Comparison of ENCODE assay signal across 10 mouse cellular contexts in the genomic region with DNA sequence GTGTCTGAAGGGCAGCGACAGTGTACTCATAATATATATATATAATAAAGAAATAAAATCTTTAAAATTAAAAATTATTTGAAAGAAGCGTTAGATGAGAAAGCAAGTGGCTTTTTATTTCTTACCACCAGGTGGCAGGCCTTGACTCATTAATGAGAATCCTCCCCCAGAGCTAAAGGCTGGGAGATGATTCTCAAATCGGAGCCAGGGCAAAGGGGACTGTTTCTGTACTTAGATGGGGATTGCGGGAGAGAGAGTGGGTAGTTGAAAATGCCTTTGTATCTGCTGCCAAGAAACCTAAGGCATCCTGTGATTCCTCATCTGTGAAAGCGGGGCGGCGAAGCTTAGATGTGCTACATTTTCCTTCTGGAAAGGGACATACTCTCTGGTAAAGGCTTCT. TPM values are rescaled to one million over a fixed set of nuclear protein-coding genes. Genes with fewer than 3 reads are reported as not detected.
DNase-seq lines count a peak whose midpoint lies in the region; ATAC-seq lines count a peak whose summit lies in the region.
"Had no signal": no experiment of that assay in that cellular context is flagged by ENCODE, and none has a peak within 500 bp of the region (broad histone marks: within the 10 kb centered on the region; RNA-seq: fewer than 3 reads in every experiment).

No protein-coding gene starts in this region.

- no peak overlapping the region for H3K27ac ChIP-seq in hindbrain, embryonic 10.5 days
- no peak overlapping the region for H3K27ac ChIP-seq in hindbrain, embryonic 12.5 days
- no peak overlapping the region for H3K27ac ChIP-seq in midbrain, embryonic 16.5 days (ENCODE audit: low read length)
- H3K27ac ChIP-seq: embryonic facial prominence, embryonic 12.5 days; liver, embryonic 13.5 days had no signal

- no peaks in the 10 kb centered on the region for H3K9me3 ChIP-seq in hindbrain, embryonic 10.5 days
- no peaks in the 10 kb centered on the region for H3K9me3 ChIP-seq in hindbrain, embryonic 12.5 days (replicated peaks)
- no peaks in the 10 kb centered on the region for H3K9me3 ChIP-seq in midbrain, embryonic 16.5 days (replicated peaks; ENCODE audit: control insufficient read depth, low read length, poor library complexity, severe bottlenecking)
- H3K9me3 ChIP-seq: embryonic facial prominence, embryonic 12.5 days; liver, embryonic 13.5 days had no signal

- peaks cover 15% of the 10 kb centered on the region for H3K4me1 ChIP-seq in hindbrain, embryonic 10.5 days (replicated peaks)
- H3K4me1 ChIP-seq in hindbrain, embryonic 12.5 days: peaks cover 19% of the 10 kb centered on the region
- H3K4me1 ChIP-seq in midbrain, embryonic 16.5 days (ENCODE audit: control insufficient read depth, insufficient read depth, low read length): peaks cover 12% of the 10 kb centered on the region

- no peak for ATAC-seq in hindbrain, embryonic 12.5 days (ENCODE audit: low FRiP score)
- ATAC-seq in granulocyte monocyte progenitor cell, adult 5-6 weeks (replicated peaks; ENCODE audit: poor library complexity, severe bottlenecking): peak; percentile 62
- no peak for ATAC-seq in midbrain, embryonic 16.5 days

- H3K36me3 ChIP-seq in hindbrain, embryonic 10.5 days: no peaks in the 10 kb centered on the region
- no peaks in the 10 kb centered on the region for H3K36me3 ChIP-seq in hindbrain, embryonic 12.5 days
- H3K36me3 ChIP-seq in midbrain, embryonic 16.5 days (ENCODE audit: control insufficient read depth, insufficient read depth, low read length): no peaks in the 10 kb centered on the region
- H3K36me3 ChIP-seq: embryonic facial prominence, embryonic 12.5 days; liver, embryonic 13.5 days had no signal

- no peak overlapping the region for H3K9ac ChIP-seq in hindbrain, embryonic 12.5 days
- no peak overlapping the region for H3K9ac ChIP-seq in midbrain, embryonic 16.5 days (ENCODE audit: low read depth, low read length)
- H3K9ac ChIP-seq: embryonic facial prominence, embryonic 12.5 days; liver, embryonic 13.5 days had no signal

- DNase-seq in hindbrain, embryonic 10.5 days (ENCODE audit: low spot score): peak; percentile 29
- DNase-seq in CD8-positive naive resting alpha-beta T cell, adult 2 months (ENCODE audit: low read depth in 2 of 2, low spot score in 2 of 2): peak; percentile 15 to 29
- peak; percentile 72 for DNase-seq in adrenal gland, postnatal 14 days
- peak; percentile 21 for DNase-seq in large intestine, adult 2 months (ENCODE audit: low read depth, low spot score)
- peak; percentile 31 for DNase-seq in thymus, postnatal 25 days
- DNase-seq: liver, embryonic 13.5 days had no signal

- no peak overlapping the region for H3K4me3 ChIP-seq in hindbrain, embryonic 10.5 days
- no peak overlapping the region for H3K4me3 ChIP-seq in hindbrain, embryonic 12.5 days
- H3K4me3 ChIP-seq in midbrain, embryonic 16.5 days (ENCODE audit: low read depth, low read length): no peak overlapping the region
- H3K4me3 ChIP-seq: embryonic facial prominence, embryonic 12.5 days; liver, embryonic 13.5 days had no signal

- no peak overlapping the region for H3K4me2 ChIP-seq in hindbrain, embryonic 12.5 days (replicated peaks)
- H3K4me2 ChIP-seq in midbrain, embryonic 16.5 days (ENCODE audit: low read length): peak overlapping the region; percentile 36
- H3K4me2 ChIP-seq: embryonic facial prominence, embryonic 12.5 days; liver, embryonic 13.5 days had no signal

- WGBS in hindbrain, embryonic 10.5 days: 15% methylated on average over 7 of the region's 7 CpGs
- 12% methylated on average over 7 of the region's 7 CpGs for WGBS in hindbrain, embryonic 12.5 days
- 19% methylated on average over 7 of the region's 7 CpGs for WGBS in large intestine, adult 2 months
- 10% methylated on average over 7 of the region's 7 CpGs for WGBS in midbrain, embryonic 16.5 days

- peaks cover 69% of the 10 kb centered on the region for H3K27me3 ChIP-seq in hindbrain, embryonic 10.5 days (ENCODE audit: insufficient read depth, poor library complexity, severe bottlenecking)
- H3K27me3 ChIP-seq in hindbrain, embryonic 12.5 days: peaks cover 59% of the 10 kb centered on the region
- H3K27me3 ChIP-seq in midbrain, embryonic 16.5 days (ENCODE audit: control insufficient read depth, insufficient read depth, low read depth, low read length): peaks cover 13% of the 10 kb centered on the region

RNA-seq across cellular contexts. Expression of a gene that starts 26.4 kb away (rescaled TPM):
- polyA plus RNA-seq in hindbrain, embryonic 10.5 days (2016; fragmentation: Nextera tagmentation; extraction: Ambion mirVana): 36.8 and 40.0 TPM in 2 replicates
- polyA plus RNA-seq in hindbrain, embryonic 12.5 days (2016; fragmentation: Nextera tagmentation; extraction: Ambion mirVana): 50.7 TPM in 2 replicates
- 21.9 and 22.5 TPM in 2 replicates for total RNA-seq in adrenal gland, postnatal 14 days (2021)
- 24.7 and 30.4 TPM in 2 replicates for total RNA-seq in granulocyte monocyte progenitor cell, adult 5-6 weeks (2014; fragmentation: Nextera tagmentation)
- total RNA-seq in granulocyte monocyte progenitor cell, adult 5-6 weeks (2017): 20.6 and 31.1 TPM in 2 replicates
- 6.3 and 11.2 TPM in 2 replicates for polyA plus RNA-seq in large intestine, adult 2 months (2012; rRNA removed)
- 34.8 and 35.0 TPM in 2 replicates for polyA plus RNA-seq in midbrain, embryonic 16.5 days (2015; fragmentation: Nextera tagmentation; extraction: Ambion mirVana)

RNA-seq across cellular contexts. Expression of a gene that starts 29.7 kb away (rescaled TPM):
- polyA plus RNA-seq in hindbrain, embryonic 10.5 days (2016; fragmentation: Nextera tagmentation; extraction: Ambion mirVana): 29.1 and 148 TPM in 2 replicates
- 155 and 187 TPM in 2 replicates for polyA plus RNA-seq in hindbrain, embryonic 12.5 days (2016; fragmentation: Nextera tagmentation; extraction: Ambion mirVana)
- total RNA-seq in adrenal gland, postnatal 14 days (2021): 0.30 and 0.53 TPM in 2 replicates
- total RNA-seq in granulocyte monocyte progenitor cell, adult 5-6 weeks (2014; fragmentation: Nextera tagmentation): 0.95 TPM in 1 of 2 replicates, not detected in the other
- 0.13 and 2.2 TPM in 2 replicates for total RNA-seq in granulocyte monocyte progenitor cell, adult 5-6 weeks (2017)
- 0.21 and 0.44 TPM in 2 replicates for polyA plus RNA-seq in large intestine, adult 2 months (2012; rRNA removed)
- polyA plus RNA-seq in midbrain, embryonic 16.5 days (2015; fragmentation: Nextera tagmentation; extraction: Ambion mirVana): 4.2 and 17.6 TPM in 2 replicates

Comparison
In these comparisons a context has a peak if more than half of its experiments do, and no peak if none do; other contexts are left out.
1. DNase-seq: peak in every context shown above with its lines; median percentile 72 in adrenal gland, postnatal 14 days; 31 in thymus, postnatal 25 days; 29 in hindbrain, embryonic 10.5 days; 22 in CD8-positive naive resting alpha-beta T cell, adult 2 months; 21 in large intestine, adult 2 months.